Mouse (Mus musculus) heart, postnatal 0 days (tissue): Measurements from ENCODE around the gene Ankrd55.

Experiments used
- CTCF ChIP-seq: IDR thresholded peaks from 2 replicates; pipeline ENCODE4 v1.5.1; 2016; ENCODE audit warnings: antibody characterized with exemption, control low read depth, low read depth
- EP300 ChIP-seq: IDR thresholded peaks from 2 replicates; pipeline ENCODE4 v1.6.1; 2016; ENCODE audit warnings: antibody characterized with exemption, low read depth

GRCm38 (mm10) chr13:112287571-112288224 lies 553 bp upstream of the Ankrd55 start:
- TF ChIP-seq CTCF (no peak), EP300 (no peak)
